Mouse (Mus musculus) G1E (cell line): ENCODE results near the gene Zfyve27.

Experiments used
- CTCF ChIP-seq: IDR thresholded peaks from 2 replicates; pipeline ENCODE4 v1.5.1; 2012; ENCODE audit warnings: low read depth, low read length, inconsistent platforms, mixed read lengths
- GATA1 ChIP-seq: IDR thresholded peaks from 2 replicates; pipeline ENCODE4 v1.6.1; 2012; ENCODE audit warnings: borderline replicate concordance, low read length, inconsistent platforms, mixed read lengths
- GATA2 ChIP-seq: IDR thresholded peaks from 2 replicates; pipeline ENCODE4 v1.6.1; 2012; ENCODE audit warnings: low read depth, low read length, inconsistent platforms, borderline replicate concordance
- POLR2AphosphoS5 ChIP-seq: IDR thresholded peaks from 2 replicates; pipeline ENCODE4 v1.6.1; 2012; ENCODE audit warnings: low read depth, low read length, inconsistent platforms; ENCODE audit not compliant: insufficient replicate concordance
- TAL1 ChIP-seq: conservative IDR thresholded peaks from 2 replicates; pipeline ENCODE4 v1.6.1; 2012; ENCODE audit warnings: low read depth, low read length, inconsistent platforms, mixed read lengths

GRCm38 (mm10) chr19:42198026-42198425, 34.3 kb downstream of the Zfyve27 start:
- no peak for TF ChIP-seq CTCF
- TF ChIP-seq GATA1 = no peak
- no peak for TF ChIP-seq POLR2AphosphoS5
- no peak for TF ChIP-seq TAL1
- TF ChIP-seq GATA2 = no peak
